Mouse (Mus musculus): ENCODE measurements around the gene Hdac9.

Gene Hdac9

GRCm38 (mm10) chr12:34215023-34216020 is 701.6 kb downstream of the Hdac9 start:
- DNase-seq: no peak

GRCm38 (mm10) chr12:34212162-34212561 is 704.7 kb downstream of the Hdac9 start:
- no peak for DNase-seq

- no peak for DNase-seq
Observed at GRCm38 (mm10) chr12:34201471-34201870, 715.4 kb downstream of the Hdac9 start.

GRCm38 (mm10) chr12:34200030-34200446 is 716.9 kb downstream of the Hdac9 start:
- DNase-seq: no peak

GRCm38 (mm10) chr12:34195155-34195828 is 721.6 kb downstream of the Hdac9 start:
- DNase-seq: no peak

GRCm38 (mm10) chr12:34194116-34194515 is 722.8 kb downstream of the Hdac9 start:
- DNase-seq: no peak

GRCm38 (mm10) chr12:34191246-34191645 is 725.6 kb downstream of the Hdac9 start:
- DNase-seq: no peak

GRCm38 (mm10) chr12:34178931-34179330 is 738.0 kb downstream of the Hdac9 start:
- no peak for DNase-seq

- DNase-seq: no peak
Observed at GRCm38 (mm10) chr12:34176790-34177189, 740.1 kb downstream of the Hdac9 start.

- DNase-seq: no peak
Observed at GRCm38 (mm10) chr12:34173036-34173435, 743.9 kb downstream of the Hdac9 start.

GRCm38 (mm10) chr12:34170601-34171000 is 746.3 kb downstream of the Hdac9 start:
- DNase-seq: no peak

GRCm38 (mm10) chr12:34165674-34166073 is 751.2 kb downstream of the Hdac9 start:
- no peak for DNase-seq

GRCm38 (mm10) chr12:34156301-34156700 is 760.6 kb downstream of the Hdac9 start:
- DNase-seq: no peak

- no peak for DNase-seq
Observed at GRCm38 (mm10) chr12:34155740-34156139, 761.2 kb downstream of the Hdac9 start.

GRCm38 (mm10) chr12:34154757-34155156 is 762.1 kb downstream of the Hdac9 start:
- no peak for DNase-seq

- no peak for DNase-seq
Observed at GRCm38 (mm10) chr12:34151336-34151735, 765.6 kb downstream of the Hdac9 start.

GRCm38 (mm10) chr12:34142743-34143142 is 774.2 kb downstream of the Hdac9 start:
- DNase-seq: no peak

GRCm38 (mm10) chr12:34113336-34113735 is 803.6 kb downstream of the Hdac9 start:
- no peak for DNase-seq

- DNase-seq: no peak
Observed at GRCm38 (mm10) chr12:34092953-34093352, 823.9 kb downstream of the Hdac9 start.

GRCm38 (mm10) chr12:34091851-34092250 is 825.0 kb downstream of the Hdac9 start:
- DNase-seq: no peak

- DNase-seq: no peak
Observed at GRCm38 (mm10) chr12:34087292-34087942, 829.5 kb downstream of the Hdac9 start.

- no peak for DNase-seq
Observed at GRCm38 (mm10) chr12:34076981-34077380, 839.9 kb downstream of the Hdac9 start.

- DNase-seq: no peak
Observed at GRCm38 (mm10) chr12:34075805-34076509, 840.9 kb downstream of the Hdac9 start.

All from cerebellum, adult 18-20 months (tissue).